Mouse (Mus musculus) layer of hippocampus, postnatal 14 days (tissue): ENCODE data around the gene Cbfa2t2. TPM values are rescaled to one million over a fixed set of nuclear protein-coding genes. Genes with fewer than 3 reads are reported as not detected.

ENCODE experiments used
- total RNA-seq, 2 experiments: library from RNA; stranded (reverse); gene quantifications; 2 replicates each; pipeline ENCODE4 v1.2.3; 2021

The Cbfa2t2 gene
- total RNA-seq, 2 experiments from 2014 or later = 43.3 to 50.4 TPM

Other genes with a start within 250 kb of the Cbfa2t2 start
- gene Bpifb1, start 245.7 kb upstream of the Cbfa2t2 start, total RNA-seq = under 1 TPM; 0.48 to 0.71 TPM
- not detected for gene Bpifb5, start 212.7 kb upstream of the Cbfa2t2 start, total RNA-seq
- not detected for gene Bpifb9a, start 178.6 kb upstream of the Cbfa2t2 start, total RNA-seq
- not detected for gene Bpifb9b, start 129.3 kb upstream of the Cbfa2t2 start, total RNA-seq
- 10 to 100 TPM; 14.4 to 16.0 TPM for gene Cdk5rap1, start 63.5 kb upstream of the Cbfa2t2 start, total RNA-seq
- 10 to 100 TPM; 43.6 to 47.1 TPM for gene Snta1, start 28.4 kb upstream of the Cbfa2t2 start, total RNA-seq
- 1 to 10 TPM; 1.0 to 1.4 TPM for gene 1700003F12Rik, start 110.6 kb downstream of the Cbfa2t2 start, total RNA-seq
- not detected for gene Actl10, start 115.3 kb downstream of the Cbfa2t2 start, total RNA-seq
- 10 to 100 TPM; 27.7 to 28.0 TPM for gene Necab3, start 122.4 kb downstream of the Cbfa2t2 start, total RNA-seq
- 1 to 10 TPM; 7.1 to 8.0 TPM for gene E2f1, start 133.4 kb downstream of the Cbfa2t2 start, total RNA-seq
- 10 to 100 TPM; 17.2 to 19.8 TPM for gene Pxmp4, start 167.2 kb downstream of the Cbfa2t2 start, total RNA-seq
- gene Zfp341, start 176.8 kb downstream of the Cbfa2t2 start, total RNA-seq = 10 to 100 TPM in 1 of 2 experiments, 1 to 10 TPM in 1; 9.8 to 11.3 TPM
- gene 4930519P11Rik, start 177.0 kb downstream of the Cbfa2t2 start, total RNA-seq = not detected
- 100 to 1,000 TPM; 199 to 204 TPM for gene Chmp4b, start 215.2 kb downstream of the Cbfa2t2 start, total RNA-seq